Mouse (Mus musculus) lung, embryonic 16.5 days (tissue): Measurements from ENCODE around the gene Mrnip. TPM values are rescaled to one million over a fixed set of nuclear protein-coding genes. Genes with fewer than 3 reads are reported as not detected.
A peak's percentile ranks its signal among the peaks of the same experiment; 100 is the strongest.

Experiments used
- ATAC-seq: fragments of 200-750 bp; cut with Nextera tagmentation; 2 replicates; pipeline ENCODE4 v1.8.0; 2017; ENCODE audit warnings: low read depth, mild to moderate bottlenecking, moderate library complexity
- H3K27ac ChIP-seq: fragments of 300-500 bp; sonication (generic); 2 replicates; pipeline ENCODE4 v1.5.1; 2014; ENCODE audit warnings: mild to moderate bottlenecking, control low read depth, low read length
- H3K27me3 ChIP-seq: fragments of 300-500 bp; sonication (generic); 2 replicates; pipeline ENCODE4 v1.6.1; 2014; ENCODE audit warnings: low read depth, low read length, mixed read lengths; ENCODE audit not compliant: control insufficient read depth, insufficient read depth
- H3K36me3 ChIP-seq: fragments of 300-500 bp; sonication (generic); 2 replicates; pipeline ENCODE4 v1.6.1; 2014; ENCODE audit warnings: low read length; ENCODE audit not compliant: control insufficient read depth, insufficient read depth
- H3K4me1 ChIP-seq: fragments of 300-500 bp; sonication (generic); replicated peaks from 2 replicates; pipeline ENCODE4 v1.6.1; 2014; ENCODE audit warnings: low read length, mixed read lengths; ENCODE audit not compliant: control insufficient read depth, insufficient read depth
- H3K4me2 ChIP-seq: fragments of 300-500 bp; sonication (generic); 2 replicates; pipeline ENCODE4 v1.6.1; 2014; ENCODE audit warnings: low read depth, low read length, control low read depth
- H3K4me3 ChIP-seq: fragments of 300-500 bp; sonication (generic); 2 replicates; pipeline ENCODE4 v1.5.1; 2014; ENCODE audit warnings: mild to moderate bottlenecking, low read length, control low read depth
- H3K9ac ChIP-seq: fragments of 300-500 bp; sonication (generic); 2 replicates; pipeline ENCODE4 v1.6.1; 2014; ENCODE audit warnings: low read length, control low read depth
- H3K9me3 ChIP-seq: fragments of 300-500 bp; sonication (generic); 2 replicates; pipeline ENCODE4 v1.6.1; 2016; ENCODE audit warnings: low read length; ENCODE audit not compliant: control insufficient read depth
- WGBS: fragments of 180-500 bp; shearing (Covaris S2); extraction: QIAGEN DNeasy Blood & Tissue Kit; methylation state at CpG from one replicate; pipeline ENCODE4 v1.1.7; 2014; 5-methylcytosine and 5-hydroxymethylcytosine counted together
- polyA plus RNA-seq: library from polyadenylated mRNA; unstranded; fragments of >200 nt; fragmentation: Nextera tagmentation; extraction: Ambion mirVana; gene quantifications from 2 replicates; pipeline ENCODE4 v1.2.1, GENCODE M21; 2015

Mrnip gene
- polyA plus RNA-seq, 1 experiment from 2014 or later: 19.5 TPM

GRCm38 (mm10) chr11:50215633-50216032 is 41.4 kb downstream of the Mrnip start:
- Histone ChIP-seq H3K4me3 (no peak overlapping the region), H3K9me3 (no peaks in the 10 kb centered on the region), H3K4me1 (peaks cover 19% of the 10 kb centered on the region), H3K27me3 (no peaks in the 10 kb centered on the region), H3K27ac (no peak overlapping the region), H3K4me2 (no peak overlapping the region), H3K36me3 (no peaks in the 10 kb centered on the region), H3K9ac (no peak overlapping the region)
- no peak for ATAC-seq
- WGBS: 20% methylated on average over 9 of the region's 9 CpGs

- Histone ChIP-seq H3K4me3 (no peak overlapping the region), H3K27ac (no peak overlapping the region), H3K9ac (no peak overlapping the region), H3K4me2 (no peak overlapping the region), H3K4me1 (peaks cover 12% of the 10 kb centered on the region; the same call in 1 of the 2 replicates), H3K36me3 (no peaks in the 10 kb centered on the region), H3K9me3 (no peaks in the 10 kb centered on the region), H3K27me3 (no peaks in the 10 kb centered on the region)
- WGBS: 70% methylated on average over 4 of the region's 4 CpGs
- ATAC-seq: no peak
Measured at GRCm38 (mm10) chr11:50216724-50217366, 42.6 kb downstream of the Mrnip start.

- no peak overlapping the region for H3K27ac ChIP-seq
- ATAC-seq: no peak
- H3K27me3 ChIP-seq: no peaks in the 10 kb centered on the region
- H3K4me2 ChIP-seq: no peak overlapping the region
- H3K9ac ChIP-seq: no peak overlapping the region
- no peaks in the 10 kb centered on the region for H3K36me3 ChIP-seq
- whole genome bisulfite sequencing: 62% methylated on average over 4 of the region's 4 CpGs
- H3K4me1 ChIP-seq: peaks cover 12% of the 10 kb centered on the region; the same call in 1 of the 2 replicates
- no peak overlapping the region for H3K4me3 ChIP-seq
- H3K9me3 ChIP-seq: no peaks in the 10 kb centered on the region
Measured at GRCm38 (mm10) chr11:50217811-50218210, 43.6 kb downstream of the Mrnip start.

GRCm38 (mm10) chr11:50219833-50220232 is 45.6 kb downstream of the Mrnip start:
- 32% methylated on average over 2 of the region's 2 CpGs for WGBS
- Histone ChIP-seq H3K9ac (no peak overlapping the region), H3K27me3 (no peaks in the 10 kb centered on the region), H3K9me3 (no peaks in the 10 kb centered on the region), H3K4me2 (no peak overlapping the region), H3K27ac (no peak overlapping the region), H3K4me1 (peaks cover 13% of the 10 kb centered on the region; the same call in 1 of the 2 replicates), H3K4me3 (no peak overlapping the region), H3K36me3 (no peaks in the 10 kb centered on the region)
- ATAC-seq: no peak

- Histone ChIP-seq H3K9ac (no peak overlapping the region), H3K9me3 (no peaks in the 10 kb centered on the region), H3K4me2 (no peak overlapping the region), H3K4me1 (peaks cover 16% of the 10 kb centered on the region), H3K27me3 (no peaks in the 10 kb centered on the region), H3K27ac (no peak overlapping the region), H3K36me3 (no peaks in the 10 kb centered on the region), H3K4me3 (no peak overlapping the region)
- no peak for ATAC-seq
- 60% methylated on average over 7 of the region's 7 CpGs for WGBS
Measured at GRCm38 (mm10) chr11:50222559-50223276, 48.5 kb downstream of the Mrnip start.

- 7% methylated on average over 17 of the region's 17 CpGs for WGBS
- Histone ChIP-seq H3K4me1 (peaks cover 23% of the 10 kb centered on the region), H3K36me3 (no peaks in the 10 kb centered on the region), H3K9me3 (no peaks in the 10 kb centered on the region), H3K27me3 (no peaks in the 10 kb centered on the region), H3K4me3 (peak overlapping the region; percentile 85), H3K4me2 (peak overlapping the region; percentile 69), H3K27ac (peak overlapping the region; percentile 82), H3K9ac (peak overlapping the region; percentile 94)
- ATAC-seq: no peak
Measured at GRCm38 (mm10) chr11:50223783-50224662, 49.8 kb downstream of the Mrnip start.

GRCm38 (mm10) chr11:50224671-50225530 is 50.7 kb downstream of the Mrnip start:
- peak overlapping the region; percentile 82 for H3K27ac ChIP-seq
- no peaks in the 10 kb centered on the region for H3K27me3 ChIP-seq
- peak; percentile 90 for ATAC-seq
- peak overlapping the region; percentile 85 for H3K4me3 ChIP-seq
- H3K9me3 ChIP-seq: no peaks in the 10 kb centered on the region
- WGBS: under 1% methylated on average over 58 of the region's 70 CpGs
- H3K4me2 ChIP-seq: peak overlapping the region; percentile 69
- peak overlapping the region; percentile 94 for H3K9ac ChIP-seq
- H3K4me1 ChIP-seq: peaks cover 26% of the 10 kb centered on the region
- no peaks in the 10 kb centered on the region for H3K36me3 ChIP-seq

GRCm38 (mm10) chr11:50225611-50226378 is 51.6 kb downstream of the Mrnip start:
- Histone ChIP-seq H3K27ac (peak overlapping the region; percentile 82), H3K4me2 (peak overlapping the region; percentile 69), H3K9me3 (no peaks in the 10 kb centered on the region), H3K9ac (peak overlapping the region; percentile 94), H3K27me3 (no peaks in the 10 kb centered on the region), H3K4me1 (peaks cover 32% of the 10 kb centered on the region), H3K4me3 (peak overlapping the region; percentile 85), H3K36me3 (no peaks in the 10 kb centered on the region)
- ATAC-seq: peak; percentile 37
- whole genome bisulfite sequencing: 3% methylated on average over 22 of the region's 34 CpGs
